Mouse (Mus musculus) bone marrow, adult 2 months (tissue): ENCODE data around the gene Pkd1l2. TPM values are rescaled to one million over a fixed set of nuclear protein-coding genes. Genes with fewer than 3 reads are reported as not detected.

Experiments used
- H3K27ac ChIP-seq: fragments of 200-500 bp; 2 replicates; pipeline ENCODE4 v1.5.1; 2012; ENCODE audit warnings: low read depth, mild to moderate bottlenecking, control low read depth, inconsistent platforms, low read length; ENCODE audit not compliant: control insufficient read depth, poor library complexity, insufficient read depth
- H3K4me1 ChIP-seq: fragments of 200-500 bp; 2 replicates; pipeline ENCODE4 v1.6.1; 2011; ENCODE audit warnings: low read length; ENCODE audit not compliant: control insufficient read depth, insufficient read depth
- H3K4me3 ChIP-seq: fragments of 200-500 bp; replicated peaks from 2 replicates; pipeline ENCODE3; 2011; ENCODE audit warnings: mild to moderate bottlenecking, low read depth, low read length, control low read depth; ENCODE audit not compliant: control insufficient read depth
- CTCF ChIP-seq: fragments of 200-500 bp; IDR thresholded peaks from 2 replicates; pipeline ENCODE4 v1.5.1; 2011; ENCODE audit warnings: low read length, control low read depth; ENCODE audit not compliant: control insufficient read depth, insufficient read depth
- POLR2A ChIP-seq: fragments of 200-500 bp; IDR thresholded peaks from 2 replicates; pipeline ENCODE4 v1.6.1; 2011; ENCODE audit warnings: low read depth, mild to moderate bottlenecking, control low read depth, low read length, borderline replicate concordance; ENCODE audit not compliant: control insufficient read depth
- WGBS: fragments of 180-500 bp; shearing (Covaris S2); methylation state at CpG from one replicate; pipeline ENCODE4 v1.1.7; 2018; 5-methylcytosine and 5-hydroxymethylcytosine counted together
- polyA plus RNA-seq: library from polyadenylated mRNA; stranded (reverse); fragments of >200 nt; gene quantifications from 2 replicates; pipeline ENCODE4 v1.2.4, GENCODE M21; 2011; ENCODE audit warnings: low replicate concordance; ENCODE audit not compliant: missing spikeins, insufficient read depth, insufficient read length

The Pkd1l2 gene
- polyA plus RNA-seq, 1 experiment, result not detected

DNA sequence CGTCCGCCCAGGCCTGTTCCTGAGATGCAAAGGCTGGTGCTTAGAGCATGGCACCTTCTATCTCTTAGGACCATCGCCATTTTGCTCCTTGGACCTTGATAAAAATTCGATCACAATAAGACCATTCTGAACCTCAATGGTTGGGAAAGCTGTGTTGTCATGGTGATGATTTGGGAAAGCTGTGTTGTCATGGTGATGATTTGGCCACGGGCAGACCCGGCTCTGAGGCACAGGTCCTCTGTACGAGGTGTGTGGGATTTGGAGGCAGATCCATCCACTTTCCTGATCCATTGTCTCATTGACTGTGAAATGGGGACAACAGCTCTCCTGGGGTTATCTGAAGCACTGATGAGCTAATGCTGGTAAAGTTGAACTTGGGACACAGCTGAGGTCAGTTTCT is 42.4 kb downstream of the Pkd1l2 start:
- Histone ChIP-seq H3K27ac (no peak overlapping the region), H3K4me3 (no peak overlapping the region), H3K4me1 (no peaks in the 10 kb centered on the region)
- no peak for TF ChIP-seq POLR2A
- no peak for TF ChIP-seq CTCF
- 76% methylated on average over 7 of the region's 7 CpGs for WGBS

DNA sequence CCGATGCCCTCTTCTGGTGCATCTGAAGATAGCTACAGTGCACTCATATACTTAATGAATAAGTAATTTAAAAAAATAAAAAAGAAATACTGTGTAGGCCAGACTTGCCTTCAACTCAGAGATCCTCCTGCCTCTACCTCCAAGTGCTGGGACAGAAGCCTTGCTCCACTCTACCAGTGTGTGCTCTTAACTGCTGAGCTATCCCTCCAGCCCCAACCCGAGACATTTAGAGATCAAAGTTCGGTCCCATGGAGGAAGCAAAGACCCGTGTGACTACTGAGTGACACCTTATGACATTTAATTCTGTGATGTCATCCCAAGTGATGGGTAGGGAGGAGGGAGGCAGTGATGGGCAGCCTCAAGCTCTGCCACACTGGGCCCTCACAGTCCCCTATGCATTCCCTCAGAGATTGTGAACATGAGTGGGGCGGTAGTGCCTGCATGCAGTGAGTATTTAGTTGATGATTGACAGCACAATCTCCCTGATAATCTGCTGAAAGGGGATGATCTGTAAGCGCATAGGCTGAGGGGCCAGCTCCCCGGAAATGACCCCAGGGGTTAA is 44.8 kb downstream of the Pkd1l2 start:
- no peak overlapping the region for H3K27ac ChIP-seq
- TF ChIP-seq CTCF (no peak), POLR2A (no peak)
- H3K4me1 ChIP-seq, result no peaks in the 10 kb centered on the region; the same call in 1 of the 2 replicates
- no peak overlapping the region for H3K4me3 ChIP-seq
- WGBS, result 85% methylated on average over 7 of the region's 7 CpGs

DNA sequence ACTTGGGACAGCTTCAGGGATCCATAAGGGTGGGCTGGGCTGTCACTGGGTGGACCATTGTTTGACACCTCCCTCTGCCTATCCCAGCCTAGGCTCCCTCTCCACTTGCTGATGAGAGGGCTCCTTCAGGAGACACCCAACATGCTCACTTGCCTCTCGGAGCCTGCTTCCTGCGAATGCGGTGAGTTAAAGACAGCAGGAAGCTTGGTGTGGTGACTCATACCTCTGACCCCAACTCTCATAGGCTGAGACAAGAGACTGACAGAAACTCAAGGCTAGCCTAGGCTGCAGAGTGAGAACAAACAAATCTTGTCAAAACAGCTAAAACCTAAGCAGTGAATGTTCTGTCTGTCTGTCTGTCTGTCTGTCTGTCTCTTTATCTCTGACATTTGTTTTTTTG is 48.9 kb downstream of the Pkd1l2 start:
- H3K4me3 ChIP-seq, result no peak overlapping the region
- no peaks in the 10 kb centered on the region; the same call in 1 of the 2 replicates for H3K4me1 ChIP-seq
- H3K27ac ChIP-seq, result no peak overlapping the region
- TF ChIP-seq POLR2A, result no peak
- TF ChIP-seq CTCF, result no peak
- WGBS, result 4% methylated on average over 3 of the region's 3 CpGs

DNA sequence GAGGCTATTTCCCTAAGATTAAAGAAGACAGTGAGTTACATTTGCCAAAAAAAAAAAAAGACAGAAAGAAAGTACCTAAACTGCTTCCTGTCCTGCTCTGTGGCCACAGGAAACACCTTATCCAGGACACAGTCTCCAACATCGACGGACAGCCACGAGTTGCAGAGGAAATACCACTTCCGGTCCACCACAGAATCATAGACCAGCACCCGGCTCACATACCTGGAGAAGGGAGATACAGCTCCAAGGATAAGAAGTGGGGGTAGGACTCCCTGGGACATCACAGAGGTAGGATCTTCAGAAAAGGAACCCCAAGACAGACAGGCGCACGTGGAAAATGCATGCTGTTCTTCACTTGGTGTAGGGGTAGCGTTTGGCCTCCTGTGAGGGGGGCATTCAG is 49.6 kb downstream of the Pkd1l2 start:
- Histone ChIP-seq H3K4me1 (no peaks in the 10 kb centered on the region; the same call in 1 of the 2 replicates), H3K4me3 (no peak overlapping the region), H3K27ac (no peak overlapping the region)
- no peak for TF ChIP-seq POLR2A
- TF ChIP-seq CTCF, result no peak
- 23% methylated on average over 8 of the region's 8 CpGs for WGBS

DNA sequence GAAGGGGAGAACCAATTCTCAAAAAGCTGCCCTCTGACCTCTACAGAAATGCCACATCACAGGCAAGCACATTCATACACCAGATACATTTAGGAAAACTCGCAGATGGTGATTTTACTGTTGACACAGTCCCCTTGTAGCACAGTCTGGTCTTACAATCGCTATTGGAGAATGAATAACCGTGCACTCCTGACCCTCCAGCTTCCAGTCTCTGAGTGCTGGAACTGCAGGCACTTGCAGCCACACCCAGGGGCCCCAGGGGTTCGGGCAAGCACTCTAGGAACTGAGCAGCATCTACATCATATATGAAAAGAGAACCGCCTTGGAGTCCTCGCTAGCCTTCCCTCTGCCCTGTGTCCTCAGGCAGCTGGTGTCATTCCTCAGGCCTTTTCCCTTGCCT is 50.8 kb downstream of the Pkd1l2 start:
- TF ChIP-seq POLR2A (no peak), CTCF (no peak)
- H3K4me3 ChIP-seq, result no peak overlapping the region
- H3K4me1 ChIP-seq, result no peaks in the 10 kb centered on the region; the same call in 1 of the 2 replicates
- H3K27ac ChIP-seq, result no peak overlapping the region
- WGBS, result 77% methylated on average over 6 of the region's 6 CpGs

DNA sequence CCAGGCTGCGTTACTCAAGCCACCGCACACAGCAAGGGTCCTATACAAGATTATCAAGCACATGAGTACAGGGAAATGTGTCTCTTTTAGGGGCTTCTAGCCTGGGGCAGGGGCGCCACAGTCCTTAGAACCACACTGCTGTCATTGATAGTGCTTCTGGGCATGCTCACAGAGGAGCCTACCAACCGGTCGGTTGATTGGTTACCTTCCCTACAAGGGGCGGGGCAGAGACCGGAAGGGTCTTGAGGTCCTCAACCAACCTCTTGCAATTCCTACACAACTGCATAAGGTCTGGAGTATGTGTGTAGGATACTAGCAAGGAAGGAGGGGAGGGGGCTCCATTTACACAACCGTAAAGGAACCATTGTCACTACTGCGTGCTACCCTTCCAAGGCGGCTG is 53.6 kb downstream of the Pkd1l2 start:
- H3K27ac ChIP-seq, result no peak overlapping the region
- H3K4me1 ChIP-seq, result no peaks in the 10 kb centered on the region; the same call in 1 of the 2 replicates
- H3K4me3 ChIP-seq, result no peak overlapping the region
- WGBS, result 89% methylated on average over 10 of the region's 10 CpGs
- no peak for TF ChIP-seq CTCF
- TF ChIP-seq POLR2A, result no peak

DNA sequence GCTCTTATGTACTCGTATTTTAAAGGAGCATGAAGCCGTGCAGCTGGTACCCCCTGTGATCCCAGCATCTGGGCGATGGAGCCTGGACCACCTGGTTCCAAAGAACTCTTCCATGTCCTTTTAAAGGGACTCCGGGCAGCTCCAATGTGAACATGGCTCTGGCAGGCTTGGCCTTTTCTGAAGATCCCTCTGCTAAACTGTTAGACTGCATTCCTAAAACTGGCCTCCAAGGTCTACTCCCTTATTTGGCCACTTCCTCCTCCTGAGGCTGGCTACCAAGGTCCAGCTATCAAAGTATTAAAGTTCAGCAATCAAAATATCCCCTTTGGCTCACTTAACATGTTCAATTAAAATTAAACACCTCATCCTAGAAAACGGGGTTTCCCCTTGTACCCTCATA is 54.6 kb downstream of the Pkd1l2 start:
- 81% methylated on average over 5 of the region's 5 CpGs for WGBS
- TF ChIP-seq POLR2A (no peak), CTCF (no peak)
- Histone ChIP-seq H3K4me3 (no peak overlapping the region), H3K4me1 (no peaks in the 10 kb centered on the region), H3K27ac (no peak overlapping the region)

DNA sequence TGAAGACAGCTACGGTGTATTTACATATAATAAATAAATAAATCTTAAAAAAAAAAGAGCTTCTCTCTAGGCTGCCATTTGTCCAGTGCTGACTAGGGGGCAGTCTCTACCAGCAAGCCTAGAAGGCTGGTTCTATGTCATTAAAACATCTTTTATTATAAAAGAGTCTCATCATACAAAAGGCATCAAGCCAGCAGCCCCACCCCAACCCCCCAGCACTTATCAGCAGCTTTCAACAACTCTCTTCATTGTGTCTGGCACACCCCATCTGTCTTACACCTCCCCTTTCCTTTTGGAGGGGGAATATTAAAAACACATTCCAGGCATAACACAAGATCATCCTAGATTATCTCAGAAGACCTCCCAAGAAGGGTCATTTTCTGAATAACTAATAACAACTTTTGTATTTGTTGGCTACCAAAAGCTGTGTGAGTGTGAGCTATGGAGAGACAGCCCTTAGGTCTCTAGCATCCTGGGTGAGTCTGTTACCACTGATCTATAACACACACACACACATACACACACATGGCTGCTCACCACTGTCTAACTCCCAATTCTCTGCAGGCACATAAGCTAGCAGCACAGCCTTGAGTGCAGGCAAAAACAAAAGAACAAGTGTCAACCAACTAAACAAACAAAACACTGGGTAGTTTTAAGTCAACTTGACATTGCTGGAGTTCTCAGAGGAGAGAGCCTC is 59.8 kb downstream of the Pkd1l2 start:
- Histone ChIP-seq H3K27ac (no peak overlapping the region), H3K4me1 (no peaks in the 10 kb centered on the region), H3K4me3 (no peak overlapping the region)
- WGBS, result 48% methylated on average over 1 of the region's 1 CpGs
- TF ChIP-seq CTCF (no peak), POLR2A (no peak)

DNA sequence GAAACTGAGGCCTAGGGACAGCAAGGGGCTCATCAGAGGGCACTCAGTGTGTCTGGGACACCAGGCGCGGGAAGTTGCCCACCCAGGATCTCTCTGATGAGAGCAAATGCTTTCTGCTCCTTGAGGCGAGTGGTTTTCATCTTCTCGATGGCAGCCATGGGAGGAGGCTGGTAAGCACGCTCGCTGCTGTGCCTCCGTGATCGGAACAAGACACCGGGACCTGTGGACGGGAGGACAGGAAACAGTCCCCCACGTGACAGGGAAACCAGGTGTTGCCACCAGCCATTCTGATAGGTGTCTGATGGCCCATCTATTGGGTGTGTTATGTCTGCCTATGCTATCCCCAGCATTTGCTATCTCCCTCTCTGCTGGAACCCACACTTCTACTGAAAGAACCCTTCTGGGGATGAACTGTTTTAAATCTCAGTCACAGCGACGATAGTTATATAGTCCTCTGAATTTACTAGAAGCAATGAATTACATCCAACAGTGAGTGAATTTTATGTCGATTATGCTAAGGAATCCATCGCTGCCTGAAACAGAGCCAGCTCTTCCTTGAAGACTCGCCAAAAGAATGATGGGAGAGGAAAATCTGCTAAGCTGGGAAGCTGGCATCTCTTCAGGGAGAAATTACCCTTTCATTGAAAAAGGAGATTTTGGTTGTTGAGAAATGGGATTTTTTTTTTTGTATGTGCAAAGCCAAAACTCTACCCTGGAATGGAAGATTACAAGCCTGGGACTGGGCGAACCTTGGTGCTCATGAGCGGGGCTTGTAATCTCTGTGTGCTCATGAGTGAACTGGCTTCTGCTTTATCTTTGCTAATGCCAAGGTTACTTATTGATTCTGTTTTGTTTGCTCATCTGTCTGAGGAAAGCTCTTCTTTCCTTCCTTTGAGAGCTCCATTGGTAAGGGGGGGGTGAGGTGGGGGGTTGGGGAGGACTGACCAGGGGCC is 62.6 kb downstream of the Pkd1l2 start:
- no peaks in the 10 kb centered on the region for H3K4me1 ChIP-seq
- 84% methylated on average over 18 of the region's 18 CpGs for WGBS
- H3K4me3 ChIP-seq, result no peak overlapping the region
- H3K27ac ChIP-seq, result no peak overlapping the region
- TF ChIP-seq CTCF (no peak), POLR2A (no peak)
